Mouse (Mus musculus): ENCODE measurements around the gene Lrrc55. TPM values are rescaled to one million over a fixed set of nuclear protein-coding genes. Genes with fewer than 3 reads are reported as not detected.

The Lrrc55 gene
- polyA plus RNA-seq, 1 experiment from 2014 or later, result 4.5 TPM

DNA sequence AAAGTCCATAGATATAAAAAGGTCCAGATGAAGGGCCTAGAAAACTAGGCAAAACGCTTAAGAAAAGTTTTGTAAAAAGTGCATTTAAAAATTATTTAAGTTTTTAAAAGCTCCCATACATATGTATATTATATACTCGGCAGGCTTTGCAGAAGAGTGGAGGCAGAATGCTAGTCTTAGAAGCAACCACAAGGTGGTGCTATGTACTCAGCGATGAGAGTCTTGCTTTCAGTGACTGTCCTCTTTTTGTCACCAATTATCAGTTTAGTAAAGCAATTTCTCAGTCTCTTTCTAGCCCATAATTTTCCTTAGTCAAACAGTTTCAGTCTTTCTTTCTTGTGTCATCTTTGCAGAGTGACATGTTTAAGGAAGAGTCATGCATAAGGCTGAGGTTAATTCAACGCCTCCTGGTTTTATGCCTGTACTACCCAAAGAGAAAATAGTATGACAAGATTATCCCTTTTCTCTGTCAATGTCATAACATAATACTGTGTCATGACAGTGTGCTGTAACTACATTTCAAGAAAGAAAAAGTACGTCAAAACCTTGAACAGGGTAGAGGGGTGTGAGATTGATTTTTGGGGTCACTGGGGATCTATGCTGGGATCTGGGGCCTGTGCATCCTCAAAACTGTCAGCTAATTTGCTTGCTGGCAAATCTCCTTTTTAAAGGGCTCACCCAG is 73.7 kb downstream of the Lrrc55 start:
- ATAC-seq, result peak; percentile 84
- H3K4me1 ChIP-seq, result no peaks in the 10 kb centered on the region
- H3K27ac ChIP-seq, result no peak overlapping the region
- H3K9me3 ChIP-seq (replicated peaks), result no peaks in the 10 kb centered on the region
- no peak overlapping the region for H3K4me3 ChIP-seq
- no peak overlapping the region for H3K9ac ChIP-seq
- H3K27me3 ChIP-seq, result no peaks in the 10 kb centered on the region
- H3K4me2 ChIP-seq, result no peak overlapping the region
- 36% methylated on average over 5 of the region's 5 CpGs for WGBS
- no peaks in the 10 kb centered on the region for H3K36me3 ChIP-seq (ENCODE audit: poor library complexity, severe bottlenecking)

Other genes with a start within 250 kb of the Lrrc55 start
- 0.44 TPM in 1 of 2 replicates, not detected in the other for gene Prg2, start 216.7 kb downstream of the Lrrc55 start, polyA plus RNA-seq (2015; fragmentation: Nextera tagmentation; extraction: Ambion mirVana)
- gene Prg3, start 209.0 kb downstream of the Lrrc55 start, polyA plus RNA-seq (2015; fragmentation: Nextera tagmentation; extraction: Ambion mirVana), result not detected in 2 replicates
- gene Ssrp1, start 160.0 kb downstream of the Lrrc55 start, polyA plus RNA-seq (2015; fragmentation: Nextera tagmentation; extraction: Ambion mirVana), result 281 and 310 TPM in 2 replicates
- gene P2rx3, start 159.7 kb downstream of the Lrrc55 start, polyA plus RNA-seq (2015; fragmentation: Nextera tagmentation; extraction: Ambion mirVana), result 0.79 and 0.90 TPM in 2 replicates
- gene Tnks1bp1, start 149.2 kb downstream of the Lrrc55 start, polyA plus RNA-seq (2015; fragmentation: Nextera tagmentation; extraction: Ambion mirVana), result 20.1 and 24.9 TPM in 2 replicates
- gene Aplnr, start 61.0 kb downstream of the Lrrc55 start, polyA plus RNA-seq (2015; fragmentation: Nextera tagmentation; extraction: Ambion mirVana), result 20.0 and 21.7 TPM in 2 replicates
- gene Olfr987, start 142.1 kb upstream of the Lrrc55 start, polyA plus RNA-seq (2015; fragmentation: Nextera tagmentation; extraction: Ambion mirVana), result not detected in 2 replicates
- gene Olfr988, start 166.0 kb upstream of the Lrrc55 start, polyA plus RNA-seq (2015; fragmentation: Nextera tagmentation; extraction: Ambion mirVana), result not detected in 2 replicates
- not detected in 2 replicates for gene Olfr992, start 212.3 kb upstream of the Lrrc55 start, polyA plus RNA-seq (2015; fragmentation: Nextera tagmentation; extraction: Ambion mirVana)
- gene Olfr993, start 217.7 kb upstream of the Lrrc55 start, polyA plus RNA-seq (2015; fragmentation: Nextera tagmentation; extraction: Ambion mirVana), result not detected in 2 replicates
- not detected in 2 replicates for gene Olfr994, start 239.3 kb upstream of the Lrrc55 start, polyA plus RNA-seq (2015; fragmentation: Nextera tagmentation; extraction: Ambion mirVana)
- not detected in 2 replicates for gene Olfr995, start 246.4 kb upstream of the Lrrc55 start, polyA plus RNA-seq (2015; fragmentation: Nextera tagmentation; extraction: Ambion mirVana)

All from forebrain, embryonic 13.5 days (tissue).